Mouse (Mus musculus) kidney, adult 2 months (tissue): ENCODE results near the gene Sgk2. TPM values are rescaled to one million over a fixed set of nuclear protein-coding genes. Genes with fewer than 3 reads are reported as not detected.

Source experiments
- DNase-seq: peaks from one replicate; pipeline ENCODE4 v3.0.0; 2021
- H3K27ac ChIP-seq: fragments of 200-500 bp; 2 replicates; pipeline ENCODE4 v1.5.1; 2012; ENCODE audit warnings: low read depth, low read length, control low read depth, inconsistent platforms; ENCODE audit not compliant: insufficient read depth
- H3K27me3 ChIP-seq: fragments of 200-500 bp; replicated peaks from 2 replicates; pipeline ENCODE4 v1.6.1; 2012; ENCODE audit warnings: mild to moderate bottlenecking, moderate library complexity, low read length, inconsistent platforms; ENCODE audit not compliant: control insufficient read depth, insufficient read depth
- H3K36me3 ChIP-seq: fragments of 200-500 bp; 2 replicates; pipeline ENCODE4 v1.6.1; 2012; ENCODE audit warnings: mild to moderate bottlenecking, moderate library complexity, low read length, inconsistent platforms; ENCODE audit not compliant: control insufficient read depth, insufficient read depth
- H3K4me1 ChIP-seq: fragments of 200-500 bp; 2 replicates; pipeline ENCODE4 v1.6.1; 2011; ENCODE audit warnings: low read length; ENCODE audit not compliant: control insufficient read depth, insufficient read depth
- H3K4me3 ChIP-seq: fragments of 200-500 bp; 2 replicates; pipeline ENCODE4 v1.5.1; 2011; ENCODE audit warnings: mild to moderate bottlenecking, low read depth, low read length, control low read depth; ENCODE audit not compliant: insufficient read depth
- CTCF ChIP-seq: fragments of 200-500 bp; conservative IDR thresholded peaks from 2 replicates; pipeline ENCODE4 v1.5.1; 2011; ENCODE audit warnings: low read depth, mild to moderate bottlenecking, control low read depth, low read length, moderate library complexity, mixed read lengths; ENCODE audit not compliant: insufficient read depth, insufficient read length
- POLR2A ChIP-seq: fragments of 200-500 bp; IDR thresholded peaks from one replicate; pipeline ENCODE4 v1.6.1; 2011; ENCODE audit warnings: low read depth, low read length, control low read depth
- WGBS: fragments of 180-500 bp; shearing (Covaris S2); methylation state at CpG from one replicate; pipeline ENCODE4 v1.1.7; 2018; 5-methylcytosine and 5-hydroxymethylcytosine counted together
- polyA plus RNA-seq: library from polyadenylated mRNA; depleted of rRNA; stranded (reverse); fragments of >200 nt; gene quantifications from 2 replicates; pipeline ENCODE4 v1.2.3, GENCODE M21; 2012

Gene Sgk2
- polyA plus RNA-seq, 1 experiment, result 101 TPM

DNA sequence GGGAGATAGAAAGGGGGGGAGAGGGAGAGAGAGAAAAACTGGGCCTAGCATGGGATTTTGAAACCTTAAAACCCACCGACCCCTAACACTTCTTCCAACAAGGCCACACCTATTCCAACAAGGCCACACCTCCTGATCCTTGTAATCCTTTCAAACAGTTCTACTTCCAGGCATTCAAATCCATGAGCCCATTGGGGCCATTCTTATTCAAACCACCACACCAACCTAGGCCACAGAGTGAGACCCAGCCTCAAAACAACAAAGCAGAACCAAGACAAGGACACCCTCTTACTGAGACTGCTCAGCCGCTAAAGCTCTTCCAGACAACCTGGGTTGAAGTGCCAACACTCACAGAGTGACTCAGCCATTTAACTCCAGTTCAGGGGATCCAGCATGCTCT lies 36.4 kb upstream of the Sgk2 start:
- no peak overlapping the region for H3K4me3 ChIP-seq
- TF ChIP-seq CTCF (no peak), POLR2A (no peak)
- no peaks in the 10 kb centered on the region for H3K27me3 ChIP-seq
- no peaks in the 10 kb centered on the region for H3K4me1 ChIP-seq
- 93% methylated on average over 2 of the region's 2 CpGs for WGBS
- no peak for DNase-seq
- no peak overlapping the region for H3K27ac ChIP-seq
- no peaks in the 10 kb centered on the region for H3K36me3 ChIP-seq

DNA sequence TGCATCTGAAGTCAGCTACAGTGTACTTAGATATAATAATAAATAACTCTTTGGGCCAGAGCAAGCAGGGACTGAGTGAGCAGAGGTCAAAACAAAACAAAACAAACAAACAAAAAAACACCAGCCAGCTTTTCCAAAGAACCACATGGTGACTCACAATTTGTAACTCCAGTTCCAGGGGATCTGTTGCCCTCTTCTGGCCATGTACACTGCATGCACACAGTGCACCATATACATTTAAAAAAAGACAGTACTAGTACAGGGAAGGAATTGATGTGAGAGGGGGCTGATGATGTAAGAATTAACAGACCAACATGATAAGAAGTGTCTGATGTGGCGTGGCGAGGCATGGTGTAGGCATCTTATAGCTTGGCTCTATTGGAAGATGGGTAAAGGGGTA lies 30.3 kb upstream of the Sgk2 start:
- TF ChIP-seq POLR2A, result no peak
- TF ChIP-seq CTCF, result peak; percentile 36; the same call in 1 of the 2 replicates
- Histone ChIP-seq H3K4me3 (no peak overlapping the region), H3K27ac (no peak overlapping the region), H3K4me1 (no peaks in the 10 kb centered on the region), H3K27me3 (no peaks in the 10 kb centered on the region), H3K36me3 (no peaks in the 10 kb centered on the region)
- 98% methylated on average over 2 of the region's 2 CpGs for WGBS
- DNase-seq, result no peak

DNA sequence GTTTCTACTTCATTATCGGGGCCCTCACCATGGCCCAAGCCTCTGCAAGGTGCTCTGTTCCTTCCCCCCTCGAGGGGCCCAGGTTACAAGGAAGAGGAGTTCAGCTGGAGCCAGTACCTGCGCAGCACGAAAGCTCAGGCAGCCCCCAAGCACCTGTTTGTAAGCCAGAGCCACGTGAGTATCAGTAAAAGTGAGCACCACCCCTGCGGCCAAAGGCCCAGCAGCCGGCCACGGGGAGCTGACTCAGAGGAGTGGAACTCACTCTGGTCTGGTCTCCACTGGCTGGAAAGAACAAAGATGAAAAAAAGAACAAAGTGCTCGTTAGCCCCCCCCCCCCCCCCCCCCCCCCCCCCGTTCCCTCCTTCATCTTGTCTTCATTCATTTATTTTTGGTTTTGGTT lies 25.8 kb upstream of the Sgk2 start:
- 65% methylated on average over 8 of the region's 10 CpGs for WGBS
- Histone ChIP-seq H3K36me3 (no peaks in the 10 kb centered on the region), H3K4me1 (no peaks in the 10 kb centered on the region)

DNA sequence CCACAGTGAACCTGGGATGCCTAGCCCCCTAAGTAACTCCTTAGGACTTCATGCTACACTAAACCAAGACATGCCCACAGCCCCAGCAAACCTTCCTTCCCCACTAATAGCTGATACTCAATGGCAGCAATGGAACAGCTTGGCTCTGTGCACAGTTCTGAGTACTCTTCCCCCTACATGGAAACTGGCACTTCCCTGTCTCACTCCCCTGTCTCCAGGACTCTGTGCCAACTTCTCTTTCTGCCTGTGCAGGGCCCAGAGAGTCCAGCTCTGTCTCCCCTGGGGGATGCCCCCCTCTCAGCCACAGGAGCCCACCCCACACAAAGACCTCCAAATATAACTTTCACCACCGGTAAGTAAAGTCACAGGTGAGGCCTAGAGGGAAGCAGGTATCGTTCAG lies 20.4 kb upstream of the Sgk2 start:
- WGBS, result 95% methylated on average over 2 of the region's 2 CpGs
- Histone ChIP-seq H3K4me1 (no peaks in the 10 kb centered on the region), H3K27ac (no peak overlapping the region), H3K4me3 (no peak overlapping the region), H3K27me3 (no peaks in the 10 kb centered on the region), H3K36me3 (no peaks in the 10 kb centered on the region)
- TF ChIP-seq CTCF, result no peak
- no peak for TF ChIP-seq POLR2A
- no peak for DNase-seq

More for the DNA sequence above, 25.8 kb upstream of the Sgk2 start:
- DNase-seq, result no peak
- Histone ChIP-seq H3K27me3 (no peaks in the 10 kb centered on the region), H3K27ac (no peak overlapping the region), H3K4me3 (no peak overlapping the region)
- TF ChIP-seq POLR2A, result no peak
- TF ChIP-seq CTCF, result no peak

DNA sequence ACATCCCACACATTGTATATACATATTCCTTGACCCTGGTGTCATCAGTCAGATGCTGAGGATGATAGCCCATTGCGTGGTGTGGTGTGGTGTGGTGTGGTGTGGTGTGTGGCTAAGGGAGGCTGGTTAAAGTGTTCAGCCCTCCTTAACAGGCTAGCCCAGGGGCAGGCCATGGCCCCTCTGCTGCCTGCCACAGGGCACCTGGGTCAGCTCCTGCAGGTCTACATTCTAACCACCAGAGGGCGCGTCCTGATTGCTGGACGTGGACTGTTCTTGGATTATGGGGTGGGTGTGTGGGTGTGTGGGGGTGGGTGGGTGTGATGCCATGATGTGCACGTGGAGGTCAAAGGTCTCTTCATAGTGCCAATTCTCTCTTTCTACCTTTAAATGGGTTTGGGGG lies 18.8 kb upstream of the Sgk2 start:
- H3K4me3 ChIP-seq, result no peak overlapping the region
- DNase-seq, result peak; percentile 72
- no peaks in the 10 kb centered on the region for H3K27me3 ChIP-seq
- no peaks in the 10 kb centered on the region for H3K4me1 ChIP-seq
- H3K27ac ChIP-seq, result no peak overlapping the region
- H3K36me3 ChIP-seq, result no peaks in the 10 kb centered on the region
- TF ChIP-seq POLR2A (no peak), CTCF (peak; percentile 81)
- 8% methylated on average over 5 of the region's 5 CpGs for WGBS

DNA sequence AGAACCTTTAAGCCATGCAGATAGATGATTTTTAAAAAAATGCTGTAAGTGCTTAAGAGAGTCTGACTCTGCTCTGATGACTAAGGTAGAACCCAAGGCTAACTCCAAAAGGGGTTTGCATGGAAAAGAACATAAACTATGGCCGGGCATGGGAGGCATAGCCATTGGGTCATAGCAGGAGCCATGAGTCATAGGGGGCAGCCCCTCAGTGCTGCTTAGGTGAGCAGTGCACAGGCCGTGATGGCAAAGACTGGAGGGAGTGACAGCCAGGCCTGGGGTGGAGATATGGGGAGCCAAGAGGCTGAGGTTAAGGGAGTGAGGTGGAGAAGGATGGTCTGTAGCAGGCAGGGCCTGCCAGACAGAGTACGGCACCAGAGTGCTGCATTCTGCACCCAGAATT lies 18.0 kb upstream of the Sgk2 start:
- Histone ChIP-seq H3K36me3 (no peaks in the 10 kb centered on the region), H3K4me3 (no peak overlapping the region), H3K27me3 (no peaks in the 10 kb centered on the region), H3K27ac (no peak overlapping the region), H3K4me1 (0 out of 2 replicates have a peak, but pooled peaks cover 5% of the 10 kb centered on the region)
- WGBS, result 72% methylated on average over 3 of the region's 3 CpGs
- TF ChIP-seq CTCF (no peak), POLR2A (no peak)
- DNase-seq, result no peak

DNA sequence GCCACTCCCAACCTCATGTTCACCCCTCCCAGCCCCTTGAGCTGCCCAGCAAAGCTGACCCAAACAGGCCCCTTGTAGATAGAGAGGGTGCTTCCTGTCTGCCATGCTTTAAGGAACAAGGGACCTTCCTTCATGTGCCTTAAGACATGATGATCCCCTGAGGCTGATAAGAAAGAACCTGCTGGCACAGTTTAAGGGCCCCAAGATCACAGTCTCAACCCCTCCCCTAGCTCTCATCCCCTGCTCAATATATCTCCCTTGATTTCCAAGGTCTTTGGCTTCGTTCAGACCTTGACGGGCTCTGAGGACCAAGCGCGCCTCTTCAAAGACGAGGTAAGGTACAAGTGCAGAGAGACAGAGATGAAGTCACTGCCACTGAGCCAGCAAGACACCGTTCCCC lies 16.2 kb upstream of the Sgk2 start:
- DNase-seq, result no peak
- 90% methylated on average over 6 of the region's 6 CpGs for WGBS
- TF ChIP-seq CTCF, result no peak
- TF ChIP-seq POLR2A, result no peak
- Histone ChIP-seq H3K36me3 (no peaks in the 10 kb centered on the region), H3K4me3 (no peak overlapping the region), H3K27me3 (no peaks in the 10 kb centered on the region), H3K27ac (no peak overlapping the region), H3K4me1 (peaks cover 5% of the 10 kb centered on the region)

DNA sequence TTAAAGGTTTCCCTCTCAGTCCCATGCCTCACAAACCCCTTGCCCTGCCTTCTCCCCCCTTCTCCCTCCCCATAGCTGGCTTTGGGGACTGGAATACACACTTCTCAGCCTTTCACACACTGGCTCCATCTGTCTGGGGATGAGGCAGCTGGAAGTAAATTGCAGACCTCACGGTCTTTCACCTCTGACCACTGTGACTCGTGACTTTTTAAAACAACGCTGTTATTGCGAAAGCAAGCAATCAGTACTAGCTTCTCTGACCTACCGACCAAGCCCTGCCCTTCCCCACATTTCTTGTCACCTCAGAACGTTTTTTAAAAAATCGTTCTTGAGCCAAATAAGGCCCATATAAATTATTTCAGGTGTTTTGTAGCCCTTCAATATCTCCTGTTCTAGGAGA lies 14.4 kb upstream of the Sgk2 start:
- H3K4me3 ChIP-seq, result no peak overlapping the region
- WGBS, result 35% methylated on average over 7 of the region's 7 CpGs
- peak; percentile 71 for DNase-seq
- TF ChIP-seq POLR2A (no peak), CTCF (no peak)
- peaks cover 5% of the 10 kb centered on the region for H3K4me1 ChIP-seq
- H3K27ac ChIP-seq, result no peak overlapping the region
- H3K27me3 ChIP-seq, result no peaks in the 10 kb centered on the region
- no peaks in the 10 kb centered on the region for H3K36me3 ChIP-seq
